In the genomic region with DNA sequence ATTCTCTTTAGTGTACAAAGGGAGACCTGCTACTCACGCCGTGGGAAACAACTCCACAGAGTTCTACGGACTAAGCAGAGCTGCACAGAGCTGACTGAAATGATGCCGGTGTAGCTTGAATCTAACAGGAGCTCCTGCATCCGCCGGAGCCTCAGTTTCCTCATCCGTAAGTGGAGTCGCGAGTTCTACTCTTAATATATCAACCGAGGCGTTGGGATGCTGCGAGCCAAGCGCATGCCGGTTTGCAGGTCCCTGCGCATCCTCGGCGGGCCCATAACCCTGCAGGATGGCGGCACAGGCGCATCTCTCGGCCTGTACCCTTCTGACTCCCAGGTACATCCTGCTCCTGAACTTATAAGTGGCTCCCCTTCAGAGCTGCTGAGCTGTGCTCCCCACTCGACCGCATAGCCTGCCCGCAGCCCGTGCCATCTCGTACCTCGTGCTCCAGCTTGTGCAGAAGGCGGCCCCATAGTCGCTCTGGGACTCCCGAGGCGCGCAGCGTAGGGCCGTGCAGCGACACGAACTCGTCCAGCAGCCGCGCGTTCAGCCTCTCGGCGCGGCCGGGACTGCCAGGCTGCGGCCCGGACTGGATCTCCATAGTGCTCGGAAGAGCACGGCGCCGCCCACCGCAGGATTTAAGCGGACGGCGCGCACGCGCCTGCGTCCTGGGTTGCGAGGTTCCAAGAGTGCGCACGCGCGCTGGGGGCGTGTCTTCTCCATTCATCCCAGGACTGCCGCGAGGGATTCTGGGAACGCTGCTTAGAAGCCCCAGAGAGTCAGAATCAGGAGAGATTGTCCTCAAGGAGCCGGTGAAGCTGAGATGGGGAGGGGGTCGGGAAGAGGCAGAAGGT, we compare ENCODE assay signal across 2 mouse cellular contexts.
TF ChIP-seq lines count a peak whose summit lies in the region.

A gene (minus strand): TSS at position 645 of the 851 bp plus-strand sequence.

TF ChIP-seq in C2C12, 6 proteins besides CTCF, POLR2A, EP300 and RAD21 (continued from another document):
- TF ChIP-seq MAX (IDR thresholded peaks at IDR 0.05), result peak; percentile 83
- no peak for TF ChIP-seq FOSL1 (IDR thresholded peaks at IDR 0.05; ENCODE audit: insufficient read depth, low read length, poor library complexity, severe bottlenecking)
- TF ChIP-seq MYOG (IDR thresholded peaks at IDR 0.05; ENCODE audit: control insufficient read depth, extremely low read depth, insufficient read length), result no peak
- no peak for TF ChIP-seq MYOD1 (IDR thresholded peaks at IDR 0.05; ENCODE audit: control insufficient read depth, insufficient read length, low read depth)

TF ChIP-seq in myocyte, 11 proteins besides CTCF, POLR2A, EP300 and RAD21:
- TF ChIP-seq MYOG (IDR thresholded peaks at IDR 0.05; ENCODE audit: control insufficient read depth in 1 of 3, insufficient read depth in 1 of 3, insufficient read length in 2 of 3, low read depth in 2 of 3) (peak in 2 of 3 experiments; percentile 13 to 54), E2F4 (IDR thresholded peaks at IDR 0.05; ENCODE audit: insufficient read depth) (peak; percentile 46), SRF (IDR thresholded peaks at IDR 0.05; ENCODE audit: control insufficient read depth, insufficient read length, low read depth) (no peak), MYOD1 (IDR thresholded peaks at IDR 0.05; ENCODE audit: control insufficient read depth in 1 of 3, insufficient read length in 2 of 3, low read depth in 2 of 3) (no peak), TCF12 (IDR thresholded peaks at IDR 0.05; ENCODE audit: insufficient read depth, poor library complexity, severe bottlenecking) (no peak), USF1 (IDR thresholded peaks at IDR 0.05; ENCODE audit: low read depth) (no peak), CEBPB (IDR thresholded peaks at IDR 0.05; ENCODE audit: insufficient read depth, poor library complexity, severe bottlenecking) (no peak), REST (IDR thresholded peaks at IDR 0.05; ENCODE audit: insufficient read depth, insufficient read length) (no peak), TCF3 (IDR thresholded peaks at IDR 0.05; ENCODE audit: insufficient read length, low read depth) (peak; percentile 6), POLR2AphosphoS2 (IDR thresholded peaks at IDR 0.05; ENCODE audit: insufficient read length, low read depth) (peak; percentile 80), MAX (IDR thresholded peaks at IDR 0.05; ENCODE audit: low read depth) (no peak)
TF ChIP-seq in myocyte: peak in this region for 4.
